Mouse (Mus musculus): Measurements from ENCODE around the gene Ada. TPM values are rescaled to one million over a fixed set of nuclear protein-coding genes. Genes with fewer than 3 reads are reported as not detected.

Gene Ada
- 12.8 TPM for polyA plus RNA-seq (2017; shearing (Covaris generic))

GRCm38 (mm10) chr2:163749647-163750611, at the start of gene Ada:
Gene Ada (minus strand): TSS chr2:163750239.

Other genes with a start within 250 kb of the Ada start
- not detected for gene Hnf4a, start 243.4 kb downstream of the Ada start, polyA plus RNA-seq (2017; shearing (Covaris generic))
- gene Ttpal, start 147.9 kb downstream of the Ada start, polyA plus RNA-seq (2017; shearing (Covaris generic)) = 43.3 TPM
- gene Serinc3, start 105.1 kb downstream of the Ada start, polyA plus RNA-seq (2017; shearing (Covaris generic)) = 397 TPM
- gene Pkig, start 91.9 kb downstream of the Ada start, polyA plus RNA-seq (2017; shearing (Covaris generic)) = 1.8 TPM
- gene Ccn5, start 70.6 kb upstream of the Ada start, polyA plus RNA-seq (2017; shearing (Covaris generic)) = not detected
- gene Kcnk15, start 103.4 kb upstream of the Ada start, polyA plus RNA-seq (2017; shearing (Covaris generic)) = not detected
- gene Rims4, start 168.4 kb upstream of the Ada start, polyA plus RNA-seq (2017; shearing (Covaris generic)) = not detected
- 143 TPM for gene Ywhab, start 244.7 kb upstream of the Ada start, polyA plus RNA-seq (2017; shearing (Covaris generic))

Measured in naive thymus-derived CD4-positive, alpha-beta T cell, adult 5 months (primary cell).